Mouse (Mus musculus) left cerebral cortex, adult 8-10 months (tissue): ENCODE results near the gene Nhej1. TPM values are rescaled to one million over a fixed set of nuclear protein-coding genes. Genes with fewer than 3 reads are reported as not detected.
A peak's percentile ranks its signal among the peaks of the same experiment; 100 is the strongest.

Experiments
- DNase-seq, 2 experiments: peaks; one replicate each; pipeline ENCODE4 v3.0.0; 2022; ENCODE audit warnings: low spot score in 2 of 2
- total RNA-seq, 4 experiments: library from RNA; stranded (reverse); gene quantifications; 2 replicates each; pipeline ENCODE4 v1.2.4; 2022

Gene Nhej1
- total RNA-seq, 4 experiments from 2014 or later, result 2.0 to 4.8 (median 3.3) TPM

- DNase-seq, result no peak
Measured at GRCm38 (mm10) chr1:74936221-74936830, 188.7 kb downstream of the Nhej1 start.

GRCm38 (mm10) chr1:74935402-74935801, 189.6 kb downstream of the Nhej1 start, which contains the start of gene Cfap65:
Gene Cfap65, minus strand, starts transcription at chr1:74935599.
- peak; percentile 44 to 72 for DNase-seq

GRCm38 (mm10) chr1:74927621-74928296, 197.2 kb downstream of the Nhej1 start:
- no peak for DNase-seq

- DNase-seq, result no peak
Measured at GRCm38 (mm10) chr1:74926721-74927120, 198.3 kb downstream of the Nhej1 start.

- DNase-seq, result no peak
Measured at GRCm38 (mm10) chr1:74924464-74924863, 200.5 kb downstream of the Nhej1 start.

Other genes with a start within 250 kb of the Nhej1 start
- under 1 TPM in 1 of 4 experiments, not detected in 3; 0.37 TPM for gene Fev, start 239.8 kb downstream of the Nhej1 start, total RNA-seq
- under 1 TPM in 1 of 4 experiments, not detected in 3; 0.58 TPM for gene Cryba2, start 232.1 kb downstream of the Nhej1 start, total RNA-seq
- 1 to 10 TPM; 2.6 to 4.8 (median 3.8) TPM for gene Cfap65, start 189.6 kb downstream of the Nhej1 start, total RNA-seq
- gene Ihh, start 173.5 kb downstream of the Nhej1 start, total RNA-seq, result under 1 TPM; 0.19 to 0.49 (median 0.27) TPM
- 1 to 10 TPM in 2 of 4 experiments, under 1 TPM in 2; 0.59 to 1.7 (median 1.2) TPM for gene Slc23a3, start 8.7 kb upstream of the Nhej1 start, total RNA-seq
- gene Cnppd1, start 17.5 kb upstream of the Nhej1 start, total RNA-seq, result 10 to 100 TPM; 31.6 to 36.5 (median 33.8) TPM
- 100 to 1,000 TPM; 202 to 212 (median 206) TPM for gene Retreg2, start 17.6 kb upstream of the Nhej1 start, total RNA-seq
- gene Zfand2b, start 43.4 kb upstream of the Nhej1 start, total RNA-seq, result 10 to 100 TPM; 27.2 to 29.4 (median 28.0) TPM
- gene Abcb6, start 55.2 kb upstream of the Nhej1 start, total RNA-seq, result 10 to 100 TPM; 26.2 to 29.9 (median 28.8) TPM
- gene Ankzf1, start 67.0 kb upstream of the Nhej1 start, total RNA-seq, result 10 to 100 TPM; 20.3 to 26.4 (median 26.0) TPM
- gene Atg9a, start 67.0 kb upstream of the Nhej1 start, total RNA-seq, result 100 to 1,000 TPM; 114 to 124 (median 118) TPM
- gene Glb1l, start 85.6 kb upstream of the Nhej1 start, total RNA-seq, result 10 to 100 TPM; 14.0 to 18.3 (median 14.9) TPM
- 10 to 100 TPM; 73.9 to 82.8 (median 80.2) TPM for gene Stk16, start 85.6 kb upstream of the Nhej1 start, total RNA-seq
- 100 to 1,000 TPM; 598 to 614 (median 602) TPM for gene Tuba4a, start 94.7 kb upstream of the Nhej1 start, total RNA-seq
- not detected for gene A630095N17Rik, start 106.9 kb upstream of the Nhej1 start, total RNA-seq
- gene Dnajb2, start 111.2 kb upstream of the Nhej1 start, total RNA-seq, result 100 to 1,000 TPM in 3 of 4 experiments, 10 to 100 TPM in 1; 98.9 to 111 (median 108) TPM
- gene Ptprn, start 139.3 kb upstream of the Nhej1 start, total RNA-seq, result 100 to 1,000 TPM; 411 to 436 (median 423) TPM
- 100 to 1,000 TPM; 166 to 203 (median 173) TPM for gene Resp18, start 153.2 kb upstream of the Nhej1 start, total RNA-seq
- 10 to 100 TPM; 56.5 to 63.2 (median 59.7) TPM for gene Dnpep, start 192.8 kb upstream of the Nhej1 start, total RNA-seq
- 1 to 10 TPM in 3 of 4 experiments, under 1 TPM in 1; 0.89 to 2.9 (median 1.8) TPM for gene Des, start 235.1 kb upstream of the Nhej1 start, total RNA-seq